Mouse (Mus musculus): ENCODE results near the gene Atad5.

GRCm38 (mm10) chr11:80062159-80062558, 27.0 kb upstream of the Atad5 start:
- TF ChIP-seq CTCF (IDR thresholded peaks at IDR 0.05; ENCODE audit: low read depth) (no peak), EP300 (IDR thresholded peaks at IDR 0.05; ENCODE audit: low read depth) (no peak)

Measured in liver, embryonic 14.5 days (tissue).